Mouse (Mus musculus) liver, embryonic 14.5 days (tissue): ENCODE measurements at regions not wholly inside any gene's neighbourhood (a gene's known extent, or its start where the extent isn't known, plus 50 kb on each side); places are given as distances from the start of the nearest gene placed in this dataset.

ENCODE experiments used
- ATAC-seq: fragments of 200-750 bp; cut with Nextera tagmentation; 2 replicates; pipeline ENCODE4 v1.8.0; 2017; ENCODE audit warnings: moderate number of reproducible peaks, mild to moderate bottlenecking, moderate library complexity; ENCODE audit not compliant: insufficient read depth
- DNase-seq, 3 experiments: peaks; one replicate each; pipeline ENCODE4 v3.0.0-alpha.2; 2012 to 2013; ENCODE audit warnings: low read depth in 3 of 3, low spot score in 3 of 3
- H3K27ac ChIP-seq: fragments of 300-500 bp; sonication (generic); 2 replicates; pipeline ENCODE4 v1.5.1; 2014; ENCODE audit warnings: moderate library complexity, mild to moderate bottlenecking, control low read depth, inconsistent platforms
- H3K27me3 ChIP-seq: fragments of 300-500 bp; sonication (generic); 2 replicates; pipeline ENCODE4 v1.6.1; 2014; ENCODE audit warnings: mild to moderate bottlenecking, low read length, moderate library complexity; ENCODE audit not compliant: control insufficient read depth, insufficient read depth
- H3K36me3 ChIP-seq: fragments of 300-500 bp; sonication (generic); replicated peaks from 2 replicates; pipeline ENCODE4 v1.6.1; 2014; ENCODE audit warnings: low read depth; ENCODE audit not compliant: control insufficient read depth, insufficient read depth
- H3K4me1 ChIP-seq, 2 experiments: fragments of 200-500 bp in 1 of 2; fragments of 300-500 bp in 1 of 2; sonication (generic) in 1 of 2; replicated peaks; 2 replicates each; pipeline ENCODE4 v1.6.1; 2012 to 2014; ENCODE audit warnings: antibody characterized with exemption in 1 of 2, inconsistent platforms in 1 of 2, low read length in 1 of 2; ENCODE audit not compliant: control insufficient read depth in 2 of 2, insufficient read depth in 2 of 2
- H3K4me2 ChIP-seq: fragments of 300-500 bp; sonication (generic); 2 replicates; pipeline ENCODE4 v1.6.1; 2014; ENCODE audit warnings: low read depth, mild to moderate bottlenecking, control low read depth, moderate library complexity
- H3K4me3 ChIP-seq, 2 experiments: fragments of 200-500 bp in 1 of 2; fragments of 300-500 bp in 1 of 2; sonication (generic) in 1 of 2; 2 replicates each; pipeline ENCODE4 v1.5.1; 2012 to 2014; ENCODE audit warnings: low read depth in 2 of 2, low read length in 2 of 2, mild to moderate bottlenecking in 2 of 2, control low read depth in 1 of 2, inconsistent platforms in 1 of 2, moderate library complexity in 1 of 2; ENCODE audit not compliant: insufficient read depth in 1 of 2
- H3K9ac ChIP-seq: fragments of 300-500 bp; sonication (generic); replicated peaks from 2 replicates; pipeline ENCODE4 v1.6.1; 2014; ENCODE audit warnings: mild to moderate bottlenecking, control low read depth, moderate library complexity
- H3K9me3 ChIP-seq: fragments of 300-500 bp; sonication (generic); 2 replicates; pipeline ENCODE4 v1.6.1; 2016; ENCODE audit warnings: low read length, mixed read lengths; ENCODE audit not compliant: control insufficient read depth
- CTCF ChIP-seq: IDR thresholded peaks from 2 replicates; pipeline ENCODE4 v1.5.1; 2016; ENCODE audit warnings: antibody characterized with exemption, low read depth, control low read depth
- EP300 ChIP-seq: IDR thresholded peaks from 2 replicates; pipeline ENCODE4 v1.6.1; 2016; ENCODE audit warnings: antibody characterized with exemption, low read depth
- WGBS: fragments of 180-500 bp; shearing (Covaris S2); extraction: QIAGEN DNeasy Blood & Tissue Kit; methylation state at CpG from one replicate; pipeline ENCODE4 v1.1.7; 2014; ENCODE audit not compliant: insufficient replicate concordance; 5-methylcytosine and 5-hydroxymethylcytosine counted together

DNA sequence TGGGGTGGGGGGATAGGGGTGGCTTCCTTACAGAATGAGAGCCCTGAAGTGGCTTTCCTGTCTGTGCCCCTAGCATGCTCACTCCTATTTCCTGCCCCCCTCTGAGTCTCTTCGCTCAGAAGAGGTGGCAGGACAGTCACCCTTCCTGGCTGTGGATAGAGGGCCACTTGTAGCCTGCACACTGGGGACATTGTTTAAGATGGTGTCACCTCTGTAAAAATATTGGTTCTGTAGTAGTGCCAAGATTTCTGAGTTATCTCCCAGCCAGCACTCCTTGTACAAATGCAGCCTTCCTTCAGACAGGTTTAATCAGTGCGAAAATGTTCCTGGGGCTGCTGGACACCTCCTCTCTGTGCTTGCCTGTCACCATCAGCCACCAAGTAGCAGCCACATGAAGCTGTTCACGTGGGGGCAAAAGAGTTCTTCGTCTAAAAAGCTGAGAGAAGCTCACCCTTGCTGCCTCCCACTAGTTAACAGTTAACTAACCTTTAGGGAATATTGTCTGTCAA lies 136.1 kb upstream of the Id2 start:
- WGBS, result 39% methylated on average over 4 of the region's 4 CpGs
- no peak overlapping the region for H3K9ac ChIP-seq
- no peak for ATAC-seq
- no peaks in the 10 kb centered on the region for H3K27me3 ChIP-seq
- no peak overlapping the region for H3K27ac ChIP-seq
- no peaks in the 10 kb centered on the region for H3K9me3 ChIP-seq
- TF ChIP-seq CTCF (no peak), EP300 (no peak)
- no peak overlapping the region for H3K4me3 ChIP-seq
- DNase-seq, result no peak
- peaks cover 0 to 13% of the 10 kb centered on the region in 2 experiments; a peak in 1 of 4 replicates for H3K4me1 ChIP-seq
- no peaks in the 10 kb centered on the region for H3K36me3 ChIP-seq
- H3K4me2 ChIP-seq, result no peak overlapping the region

DNA sequence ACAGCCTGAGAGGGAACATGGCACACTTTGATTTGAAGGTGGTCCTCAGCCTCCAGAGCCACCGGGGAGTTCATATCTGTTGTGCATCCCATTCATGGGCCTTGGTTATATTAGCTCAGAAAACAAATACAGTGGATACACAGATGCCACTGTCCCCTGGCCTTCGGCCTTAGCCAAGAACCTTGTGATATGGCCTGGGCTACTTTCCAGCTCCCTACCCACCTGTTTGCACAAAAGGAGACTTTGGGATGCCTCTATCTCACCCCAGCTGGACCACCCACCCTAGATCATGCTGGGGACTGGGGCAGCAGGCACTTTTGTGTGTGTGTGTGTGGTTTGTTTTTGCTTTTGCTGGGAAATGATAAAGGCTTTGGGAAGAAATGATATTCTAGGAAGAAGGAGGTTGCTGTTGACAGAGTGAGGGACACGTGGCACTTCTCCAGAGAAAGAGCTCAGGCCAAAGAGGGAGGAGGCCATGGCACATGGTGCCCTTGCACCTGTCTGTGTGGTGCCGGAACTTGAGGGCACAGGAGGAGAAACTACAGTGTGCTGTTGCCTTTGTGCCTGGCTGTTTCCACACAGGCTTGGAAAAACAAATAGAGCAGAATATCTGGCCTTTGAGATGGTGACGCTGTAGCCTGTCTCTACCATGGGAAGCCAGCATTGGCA lies 135.6 kb upstream of the Id2 start:
- TF ChIP-seq CTCF (no peak), EP300 (no peak)
- H3K4me1 ChIP-seq, result peaks cover 0 to 13% of the 10 kb centered on the region in 2 experiments; a peak in 1 of 4 replicates
- no peak overlapping the region for H3K4me2 ChIP-seq
- no peak overlapping the region for H3K27ac ChIP-seq
- WGBS, result 40% methylated on average over 5 of the region's 5 CpGs
- ATAC-seq, result no peak
- no peak overlapping the region for H3K4me3 ChIP-seq
- H3K9ac ChIP-seq, result no peak overlapping the region
- H3K36me3 ChIP-seq, result no peaks in the 10 kb centered on the region
- H3K9me3 ChIP-seq, result no peaks in the 10 kb centered on the region
- H3K27me3 ChIP-seq, result no peaks in the 10 kb centered on the region
- DNase-seq, result no peak

DNA sequence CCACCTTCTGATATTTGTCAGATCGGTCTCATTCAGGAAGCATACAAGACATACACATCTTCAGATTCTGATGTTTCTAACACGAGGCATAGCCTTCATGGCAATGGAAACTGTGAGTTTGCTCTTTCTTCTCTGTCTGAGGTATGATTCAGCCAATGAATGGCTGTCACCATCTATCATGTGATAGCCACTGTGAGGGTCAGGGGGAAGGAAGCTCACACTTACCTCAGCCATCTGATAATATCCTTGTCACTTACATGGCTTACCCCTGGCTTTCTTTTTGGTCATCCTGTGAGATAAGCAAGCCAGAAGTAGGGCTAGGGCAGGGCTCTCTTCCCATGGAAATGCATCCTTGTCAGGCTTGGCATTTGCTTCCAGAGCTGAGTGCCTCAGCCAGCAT lies 131.8 kb upstream of the Id2 start:
- Histone ChIP-seq H3K4me3 (no peak overlapping the region), H3K4me1 (peaks cover 0 to 13% of the 10 kb centered on the region in 2 experiments; a peak in 1 of 4 replicates), H3K9ac (no peak overlapping the region), H3K27ac (no peak overlapping the region), H3K9me3 (no peaks in the 10 kb centered on the region), H3K4me2 (no peak overlapping the region), H3K36me3 (no peaks in the 10 kb centered on the region), H3K27me3 (no peaks in the 10 kb centered on the region)
- TF ChIP-seq CTCF (no peak), EP300 (no peak)
- 49% methylated on average over 2 of the region's 2 CpGs for WGBS
- ATAC-seq (no peak), DNase-seq (no peak)

DNA sequence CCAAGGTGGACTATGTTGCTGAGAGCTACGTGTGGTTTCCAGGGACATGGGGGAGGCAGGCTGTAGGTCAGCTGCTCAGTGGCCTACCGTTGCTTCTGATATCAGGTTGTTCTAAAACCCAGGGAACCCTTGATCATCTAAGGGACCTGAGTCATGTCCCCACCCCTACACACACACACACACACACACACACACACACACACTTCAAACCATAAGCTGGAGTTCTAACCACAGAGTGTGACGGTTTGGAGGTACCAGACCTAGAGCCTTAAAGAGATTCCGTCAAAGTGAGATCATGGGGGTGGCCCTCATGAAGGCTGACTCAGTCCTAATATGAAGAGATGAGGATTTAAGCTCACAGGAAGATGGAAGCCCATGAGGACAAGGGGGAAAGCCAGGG lies 130.8 kb upstream of the Id2 start:
- peaks cover 0 to 7% of the 10 kb centered on the region in 2 experiments; a peak in 1 of 4 replicates for H3K4me1 ChIP-seq
- no peak overlapping the region for H3K27ac ChIP-seq
- no peaks in the 10 kb centered on the region for H3K27me3 ChIP-seq
- H3K36me3 ChIP-seq, result no peaks in the 10 kb centered on the region
- no peak overlapping the region for H3K9ac ChIP-seq
- no peak for TF ChIP-seq CTCF
- TF ChIP-seq EP300, result no peak
- no peak overlapping the region for H3K4me3 ChIP-seq
- WGBS, result 57% methylated on average over 4 of the region's 4 CpGs
- DNase-seq, result no peak
- ATAC-seq, result no peak
- H3K9me3 ChIP-seq, result no peaks in the 10 kb centered on the region
- H3K4me2 ChIP-seq, result no peak overlapping the region

DNA sequence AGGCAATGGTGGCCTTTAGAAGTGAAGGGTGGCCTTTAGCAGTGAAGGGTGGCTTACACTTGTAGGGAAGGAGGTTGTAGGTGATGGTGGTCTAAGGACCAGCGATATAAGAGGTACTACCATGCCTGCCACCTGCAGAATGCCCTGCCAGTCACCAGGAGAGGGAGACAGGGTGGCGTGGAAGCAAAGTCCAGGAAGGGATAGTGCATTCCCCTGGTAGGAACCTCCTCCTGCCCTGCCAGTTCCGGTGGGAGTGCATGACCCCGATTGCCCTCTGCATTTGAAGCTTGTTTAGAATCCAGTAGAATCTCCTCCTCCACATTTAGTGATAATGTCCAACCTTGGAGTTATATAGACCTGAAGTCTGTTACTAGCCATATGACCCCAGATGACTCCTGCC lies 127.7 kb upstream of the Id2 start:
- DNase-seq, result no peak
- WGBS, result 72% methylated on average over 4 of the region's 4 CpGs
- no peak overlapping the region for H3K27ac ChIP-seq

More for the DNA sequence above, 127.7 kb upstream of the Id2 start:
- no peak overlapping the region for H3K9ac ChIP-seq
- no peak overlapping the region for H3K4me3 ChIP-seq
- TF ChIP-seq EP300, result no peak
- no peak for TF ChIP-seq CTCF
- no peaks in the 10 kb centered on the region for H3K36me3 ChIP-seq
- no peaks in the 10 kb centered on the region for H3K4me1 ChIP-seq
- H3K27me3 ChIP-seq, result no peaks in the 10 kb centered on the region
- ATAC-seq, result no peak
- no peaks in the 10 kb centered on the region for H3K9me3 ChIP-seq
- no peak overlapping the region for H3K4me2 ChIP-seq
